Comparison of ENCODE assay signal across 8 mouse cellular contexts in genomic region chr6:35253474-35253873, GRCm38 (mm10). TPM values are rescaled to one million over a fixed set of nuclear protein-coding genes. Genes with fewer than 3 reads are reported as not detected.
DNase-seq lines count a peak whose midpoint lies in the region; ATAC-seq and TF ChIP-seq lines count a peak whose summit lies in the region.

No protein-coding gene starts in this region.

- DNase-seq in left cerebral cortex, adult 2 months (ENCODE audit: extremely low spot score in 1 of 2, low spot score in 2 of 2) = no peak
- no peak for DNase-seq in left cerebral cortex, adult 9 months (ENCODE audit: low spot score in 2 of 2)
- DNase-seq in cerebellum, adult 11 months = no peak
- DNase-seq in gastrocnemius, postnatal 25 days = no peak
- DNase-seq in gastrocnemius, postnatal 4 days (ENCODE audit: low spot score in 2 of 2) = no peak

- no peak for TF ChIP-seq CTCF in left cerebral cortex, adult 2 months (IDR thresholded peaks at IDR 0.05)

- ATAC-seq in erythroid progenitor cell, adult 5-6 weeks (replicated peaks; ENCODE audit: low FRiP score, poor library complexity, severe bottlenecking) = 0 out of 2 replicates have a peak, but pooled peaks have one; percentile 13
- no peak for ATAC-seq in limb, embryonic 12.5 days (ENCODE audit: insufficient number of reproducible peaks, insufficient read depth, low FRiP score, low TSS enrichment, low read depth)
- ATAC-seq in neural tube, embryonic 15.5 days (ENCODE audit: low FRiP score) = no peak

- peaks cover 31% of the 10 kb centered on the region for H3K4me1 ChIP-seq in limb, embryonic 12.5 days (replicated peaks)
- peaks cover 29% of the 10 kb centered on the region for H3K4me1 ChIP-seq in neural tube, embryonic 15.5 days

- H3K4me3 ChIP-seq in left cerebral cortex, adult 2 months = peak overlapping the region; percentile 95
- H3K4me3 ChIP-seq in limb, embryonic 12.5 days (replicated peaks) = peak overlapping the region; percentile 76
- peak overlapping the region; percentile 77 for H3K4me3 ChIP-seq in neural tube, embryonic 15.5 days (replicated peaks)

- WGBS in limb, embryonic 12.5 days = 33% methylated on average over 5 of the region's 5 CpGs
- 45% methylated on average over 5 of the region's 5 CpGs for WGBS in neural tube, embryonic 15.5 days

- intact Hi-C loops in left cerebral cortex, adult 2 months (cut with DNase I) = loop anchor here (2.0 to 10.0 kb wide), 6 partner anchors 41 to 1141 kb away; partner anchors contain the start of gene Mtpn

- no peaks in the 10 kb centered on the region for H3K36me3 ChIP-seq in limb, embryonic 12.5 days
- H3K36me3 ChIP-seq in neural tube, embryonic 15.5 days = no peaks in the 10 kb centered on the region

- H3K9ac ChIP-seq in limb, embryonic 12.5 days (replicated peaks) = peak overlapping the region; percentile 85
- H3K9ac ChIP-seq in neural tube, embryonic 15.5 days (replicated peaks) = peak overlapping the region; percentile 69

- H3K4me2 ChIP-seq in limb, embryonic 12.5 days = peak overlapping the region; percentile 77
- peak overlapping the region; percentile 70 for H3K4me2 ChIP-seq in neural tube, embryonic 15.5 days

- H3K27ac ChIP-seq in left cerebral cortex, adult 2 months = no peak overlapping the region; the same call in 1 of the 2 replicates
- no peak overlapping the region for H3K27ac ChIP-seq in limb, embryonic 12.5 days
- no peak overlapping the region for H3K27ac ChIP-seq in neural tube, embryonic 15.5 days (replicated peaks)

- H3K27me3 ChIP-seq in limb, embryonic 12.5 days = no peaks in the 10 kb centered on the region
- no peaks in the 10 kb centered on the region for H3K27me3 ChIP-seq in neural tube, embryonic 15.5 days (replicated peaks)

- H3K9me3 ChIP-seq in limb, embryonic 12.5 days = no peaks in the 10 kb centered on the region
- no peaks in the 10 kb centered on the region for H3K9me3 ChIP-seq in neural tube, embryonic 15.5 days (replicated peaks)

RNA-seq across cellular contexts. Expression of gene Slc13a4, which starts 54.5 kb away (rescaled TPM):
- 10 to 100 TPM in 1 of 2 experiments, 1 to 10 TPM in 1; 9.2 to 14.8 TPM for total RNA-seq in left cerebral cortex, adult 2 months (2021)
- not detected in 2 replicates for total RNA-seq in erythroid progenitor cell, adult 5-6 weeks (2015; ENCODE audit: low replicate concordance)
- not detected in 2 replicates for total RNA-seq in erythroid progenitor cell, adult 5-6 weeks (2017; ENCODE audit: low replicate concordance)
- polyA plus RNA-seq in limb, embryonic 12.5 days (2016; fragmentation: Nextera tagmentation; extraction: Ambion mirVana) = 0.14 and 0.21 TPM in 2 replicates
- polyA plus RNA-seq in neural tube, embryonic 15.5 days (2015; fragmentation: Nextera tagmentation; extraction: Ambion mirVana) = 1.3 and 2.3 TPM in 2 replicates
- total RNA-seq in gastrocnemius, postnatal 25 days (2021) = under 1 TPM; 0.18 to 0.27 TPM
- total RNA-seq in gastrocnemius, postnatal 4 days (2021) = under 1 TPM; 0.15 to 0.39 TPM

Comparison
In these comparisons a context has a peak if more than half of its experiments do, and no peak if none do; other contexts are left out.
1. RNA of gene Slc13a4, which starts 54.5 kb away (total RNA-seq): 9.2 to 14.8 TPM in left cerebral cortex, adult 2 months; 0.15 to 0.39 TPM in gastrocnemius, postnatal 4 days, 0.18 to 0.27 TPM in gastrocnemius, postnatal 25 days and not detected in erythroid progenitor cell, adult 5-6 weeks; every median in the first group is over 4 times any median in the second.
2. Peak in every context shown above with its lines, with median percentiles within 50 percentile points of each other: H3K4me3 ChIP-seq.